Mouse (Mus musculus) E14TG2a.4 (cell line): ENCODE data around the gene Mgea5.

ENCODE experiments used
- H3K27me3 ChIP-seq: 2 replicates; pipeline ENCODE4 v1.6.1; 2014; ENCODE audit warnings: low read length, control low read depth; ENCODE audit not compliant: insufficient read depth
- H3K36me3 ChIP-seq: 2 replicates; pipeline ENCODE4 v1.6.1; 2014; ENCODE audit warnings: low read length, control low read depth; ENCODE audit not compliant: insufficient read depth
- H3K4me1 ChIP-seq: replicated peaks from 2 replicates; pipeline ENCODE4 v1.6.1; 2014; ENCODE audit warnings: low read depth, low read length, control low read depth
- H3K4me3 ChIP-seq: replicated peaks from 2 replicates; pipeline ENCODE4 v1.5.1; 2014; ENCODE audit warnings: mild to moderate bottlenecking, low read length
- H3K9me3 ChIP-seq: 2 replicates; pipeline ENCODE4 v1.6.1; 2014; ENCODE audit warnings: low read length, control low read depth
- CTCF ChIP-seq: conservative IDR thresholded peaks from 2 replicates; pipeline ENCODE4 v1.5.1; 2014; ENCODE audit warnings: low read length
- NANOG ChIP-seq: IDR thresholded peaks from 2 replicates; pipeline ENCODE4 v1.6.1; 2014; ENCODE audit warnings: borderline replicate concordance, low read length, mixed read lengths
- POU5F1 ChIP-seq: IDR thresholded peaks from 2 replicates; pipeline ENCODE4 v1.6.1; 2014; ENCODE audit warnings: low read length, borderline replicate concordance

The Mgea5 gene

DNA sequence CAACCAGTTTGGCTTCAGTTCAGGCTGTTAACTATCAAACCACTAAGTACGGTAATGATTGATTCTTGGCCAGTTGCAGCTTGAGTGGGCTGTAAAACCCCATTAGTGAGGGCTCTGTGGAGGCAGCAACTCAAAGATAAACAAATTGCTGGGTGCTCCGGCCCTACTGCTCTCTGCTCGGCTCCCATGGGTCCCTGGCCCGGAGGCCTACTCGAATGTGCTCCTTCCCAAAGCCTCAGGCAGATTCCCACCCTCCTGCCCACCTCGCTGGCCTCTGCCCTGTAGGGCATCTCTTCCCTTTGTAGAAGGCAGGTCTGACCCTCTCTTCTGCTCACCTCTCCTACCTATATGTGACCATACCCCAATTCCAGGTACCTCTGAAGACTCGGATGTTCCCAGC lies 48.9 kb downstream of the Mgea5 start:
- TF ChIP-seq POU5F1 = no peak
- no peak for TF ChIP-seq CTCF
- TF ChIP-seq NANOG = no peak
- Histone ChIP-seq H3K4me3 (no peak overlapping the region), H3K27me3 (peaks cover 93% of the 10 kb centered on the region), H3K4me1 (peaks cover 37% of the 10 kb centered on the region), H3K9me3 (no peaks in the 10 kb centered on the region), H3K36me3 (no peaks in the 10 kb centered on the region)

GRCm38 (mm10) chr19:45734191-45734590 lies 49.4 kb downstream of the Mgea5 start:
- TF ChIP-seq CTCF (no peak), POU5F1 (no peak), NANOG (no peak)
- Histone ChIP-seq H3K9me3 (no peaks in the 10 kb centered on the region), H3K36me3 (no peaks in the 10 kb centered on the region), H3K4me1 (peaks cover 37% of the 10 kb centered on the region), H3K4me3 (no peak overlapping the region), H3K27me3 (peaks cover 89% of the 10 kb centered on the region)

- peaks cover 37% of the 10 kb centered on the region for H3K4me1 ChIP-seq
- peaks cover 88% of the 10 kb centered on the region for H3K27me3 ChIP-seq
Observed at GRCm38 (mm10) chr19:45733564-45733963, 50.1 kb downstream of the Mgea5 start.

GRCm38 (mm10) chr19:45731658-45732057 lies 52.0 kb downstream of the Mgea5 start:
- Histone ChIP-seq H3K9me3 (no peaks in the 10 kb centered on the region), H3K4me1 (peaks cover 43% of the 10 kb centered on the region), H3K4me3 (no peak overlapping the region), H3K36me3 (no peaks in the 10 kb centered on the region), H3K27me3 (peaks cover 84% of the 10 kb centered on the region)
- TF ChIP-seq CTCF = no peak
- TF ChIP-seq POU5F1 = no peak
- no peak for TF ChIP-seq NANOG

More at GRCm38 (mm10) chr19:45733564-45733963, 50.1 kb downstream of the Mgea5 start:
- TF ChIP-seq CTCF (no peak), POU5F1 (no peak), NANOG (no peak)
- Histone ChIP-seq H3K36me3 (no peaks in the 10 kb centered on the region), H3K4me3 (no peak overlapping the region), H3K9me3 (no peaks in the 10 kb centered on the region)

- Histone ChIP-seq H3K4me3 (no peak overlapping the region), H3K9me3 (no peaks in the 10 kb centered on the region), H3K4me1 (peaks cover 44% of the 10 kb centered on the region), H3K36me3 (no peaks in the 10 kb centered on the region), H3K27me3 (peaks cover 72% of the 10 kb centered on the region)
- TF ChIP-seq POU5F1 = no peak
- no peak for TF ChIP-seq NANOG
- TF ChIP-seq CTCF = no peak
Observed at GRCm38 (mm10) chr19:45730042-45730441, 53.6 kb downstream of the Mgea5 start.

DNA sequence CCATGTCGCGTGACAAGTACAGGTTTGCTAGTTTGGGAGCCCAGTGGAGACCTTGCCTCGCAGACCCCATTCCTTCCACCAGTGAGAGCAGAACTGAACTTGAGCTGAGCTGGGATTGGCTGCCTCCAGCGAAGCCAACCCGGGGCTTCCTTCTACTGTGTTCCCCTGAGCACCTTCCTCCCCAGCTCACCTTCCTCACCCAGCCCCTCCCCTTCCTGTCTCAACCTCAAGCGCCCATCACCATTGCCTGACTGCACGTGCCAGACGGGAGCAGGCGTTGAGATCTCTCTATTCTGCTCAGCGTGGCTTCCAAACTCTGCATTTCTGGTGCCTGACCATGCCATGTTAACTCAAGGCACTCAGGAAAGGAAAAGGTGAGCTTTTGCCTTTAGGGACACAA lies 56.4 kb downstream of the Mgea5 start:
- no peak overlapping the region; the same call in 1 of the 2 replicates for H3K4me3 ChIP-seq
- H3K9me3 ChIP-seq = no peaks in the 10 kb centered on the region
- TF ChIP-seq CTCF (no peak), POU5F1 (no peak), NANOG (no peak)
- peaks cover 27% of the 10 kb centered on the region for H3K4me1 ChIP-seq
- peaks cover 45% of the 10 kb centered on the region for H3K27me3 ChIP-seq
- H3K36me3 ChIP-seq = no peaks in the 10 kb centered on the region

- Histone ChIP-seq H3K36me3 (no peaks in the 10 kb centered on the region), H3K27me3 (peaks cover 36% of the 10 kb centered on the region), H3K9me3 (no peaks in the 10 kb centered on the region), H3K4me1 (peaks cover 16% of the 10 kb centered on the region), H3K4me3 (no peak overlapping the region)
- no peak for TF ChIP-seq CTCF
- no peak for TF ChIP-seq POU5F1
- TF ChIP-seq NANOG = no peak
Observed at GRCm38 (mm10) chr19:45725677-45726277, 57.9 kb downstream of the Mgea5 start.

DNA sequence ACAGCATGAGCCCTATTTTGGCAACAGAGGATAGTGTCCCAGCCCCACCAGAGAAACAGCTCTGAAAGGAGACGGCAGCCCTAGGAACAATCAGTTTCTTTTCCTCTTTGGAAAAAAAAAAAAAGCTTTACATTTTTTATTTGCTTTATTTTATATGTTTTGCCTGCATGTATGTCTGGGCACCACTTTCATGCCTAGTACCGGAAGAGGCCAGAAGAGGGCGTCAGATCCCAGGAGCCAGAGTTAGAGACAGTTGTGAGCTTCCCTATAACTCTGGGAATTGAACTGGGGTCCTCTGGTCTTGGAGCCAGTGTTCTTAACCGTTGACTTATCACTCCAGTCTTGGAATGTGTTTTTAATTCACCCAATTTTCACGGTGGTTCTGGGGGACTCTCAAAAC lies 61.4 kb downstream of the Mgea5 start:
- Histone ChIP-seq H3K4me3 (no peak overlapping the region), H3K36me3 (no peaks in the 10 kb centered on the region), H3K9me3 (no peaks in the 10 kb centered on the region), H3K4me1 (peaks cover 34% of the 10 kb centered on the region), H3K27me3 (peaks cover 12% of the 10 kb centered on the region)
- TF ChIP-seq POU5F1 = no peak
- TF ChIP-seq CTCF = peak; percentile 66

GRCm38 (mm10) chr19:45718286-45718685 lies 65.4 kb downstream of the Mgea5 start:
- peaks cover 10% of the 10 kb centered on the region; the same call in 1 of the 2 replicates for H3K27me3 ChIP-seq
- no peaks in the 10 kb centered on the region for H3K9me3 ChIP-seq
- H3K4me1 ChIP-seq = peaks cover 28% of the 10 kb centered on the region
- H3K36me3 ChIP-seq = no peaks in the 10 kb centered on the region
- no peak overlapping the region for H3K4me3 ChIP-seq
- TF ChIP-seq NANOG = no peak
- TF ChIP-seq POU5F1 = no peak
- TF ChIP-seq CTCF = no peak
